Mouse (Mus musculus) forebrain, embryonic 16.5 days (tissue): ENCODE results near the gene Fam169b. TPM values are rescaled to one million over a fixed set of nuclear protein-coding genes. Genes with fewer than 3 reads are reported as not detected.

ENCODE experiments used
- ATAC-seq: fragments of 200-750 bp; cut with Nextera tagmentation; 2 replicates; pipeline ENCODE4 v1.8.0; 2017; ENCODE audit warnings: mild to moderate bottlenecking, moderate library complexity
- H3K27ac ChIP-seq: fragments of 300-500 bp; sonication (generic); 2 replicates; pipeline ENCODE4 v1.5.1; 2014; ENCODE audit warnings: low read length, control low read depth
- H3K27me3 ChIP-seq: fragments of 300-500 bp; sonication (generic); replicated peaks from 2 replicates; pipeline ENCODE4 v1.6.1; 2014; ENCODE audit warnings: low read length; ENCODE audit not compliant: control insufficient read depth, insufficient read depth
- H3K36me3 ChIP-seq: fragments of 300-500 bp; sonication (generic); 2 replicates; pipeline ENCODE4 v1.6.1; 2014; ENCODE audit not compliant: control insufficient read depth, insufficient read depth
- H3K4me1 ChIP-seq: fragments of 300-500 bp; sonication (generic); replicated peaks from 2 replicates; pipeline ENCODE4 v1.6.1; 2014; ENCODE audit warnings: low read length; ENCODE audit not compliant: control insufficient read depth, insufficient read depth
- H3K4me2 ChIP-seq: fragments of 300-500 bp; sonication (generic); 2 replicates; pipeline ENCODE4 v1.6.1; 2014; ENCODE audit warnings: mild to moderate bottlenecking, low read length, control low read depth
- H3K4me3 ChIP-seq: fragments of 300-500 bp; sonication (generic); replicated peaks from 2 replicates; pipeline ENCODE4 v1.5.1; 2014; ENCODE audit warnings: mild to moderate bottlenecking, low read length, control low read depth
- H3K9ac ChIP-seq: fragments of 300-500 bp; sonication (generic); replicated peaks from 2 replicates; pipeline ENCODE4 v1.6.1; 2014; ENCODE audit warnings: low read depth, low read length, control low read depth
- H3K9me3 ChIP-seq: fragments of 300-500 bp; sonication (generic); 2 replicates; pipeline ENCODE4 v1.6.1; 2016; ENCODE audit warnings: low read length; ENCODE audit not compliant: control insufficient read depth
- WGBS: fragments of 180-500 bp; shearing (Covaris S2); extraction: QIAGEN DNeasy Blood & Tissue Kit; methylation state at CpG from one replicate; pipeline ENCODE4 v1.1.7; 2014; 5-methylcytosine and 5-hydroxymethylcytosine counted together
- polyA plus RNA-seq: library from polyadenylated mRNA; unstranded; fragments of >200 nt; fragmentation: Nextera tagmentation; extraction: Ambion mirVana; gene quantifications from 2 replicates; pipeline ENCODE4 v1.2.1, GENCODE M21; 2015

The Fam169b gene
- polyA plus RNA-seq, 1 experiment from 2014 or later = not detected

DNA sequence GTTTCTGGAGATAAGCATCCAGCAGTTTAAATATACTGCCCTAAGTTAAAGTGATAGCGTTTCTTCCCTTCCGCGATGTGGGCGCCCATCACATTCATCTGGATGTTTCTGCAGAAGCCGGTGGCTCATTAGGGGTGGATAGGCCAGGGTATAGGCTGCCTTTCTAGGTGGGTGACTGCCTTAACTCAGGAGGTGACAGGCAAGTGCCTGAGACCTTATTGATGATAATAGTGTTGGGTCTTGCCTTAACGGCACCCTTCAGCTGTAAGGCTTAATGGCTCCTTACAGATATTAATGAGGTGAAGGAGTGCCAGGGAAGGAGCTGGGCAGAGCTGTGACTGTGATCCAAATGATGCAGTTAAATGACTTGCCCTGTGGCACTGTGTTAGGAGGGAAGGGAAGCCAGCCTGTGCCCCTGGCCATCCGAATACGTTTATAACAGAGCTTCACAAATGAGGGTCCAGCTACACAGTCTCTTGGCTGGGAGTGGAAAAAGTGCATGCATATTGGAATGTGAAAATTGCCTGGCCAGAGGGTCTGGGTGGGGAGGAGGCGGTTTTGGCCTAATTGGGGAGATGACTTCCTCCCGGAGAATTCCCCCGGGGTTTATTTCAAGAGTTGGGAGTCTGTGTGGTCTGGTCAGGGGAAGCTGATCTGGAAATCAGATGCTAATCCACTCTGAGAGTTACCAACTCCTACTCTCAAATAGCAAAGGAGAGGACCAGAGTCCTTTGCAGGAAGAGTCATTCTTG, 81.9 kb downstream of the Fam169b start:
- Histone ChIP-seq H3K36me3 (no peaks in the 10 kb centered on the region), H3K4me3 (no peak overlapping the region), H3K27ac (no peak overlapping the region), H3K9ac (no peak overlapping the region), H3K27me3 (no peaks in the 10 kb centered on the region), H3K4me1 (0 out of 2 replicates have a peak, but pooled peaks cover 2% of the 10 kb centered on the region), H3K4me2 (no peak overlapping the region), H3K9me3 (no peaks in the 10 kb centered on the region)
- ATAC-seq = no peak
- WGBS = 52% methylated on average over 11 of the region's 11 CpGs

DNA sequence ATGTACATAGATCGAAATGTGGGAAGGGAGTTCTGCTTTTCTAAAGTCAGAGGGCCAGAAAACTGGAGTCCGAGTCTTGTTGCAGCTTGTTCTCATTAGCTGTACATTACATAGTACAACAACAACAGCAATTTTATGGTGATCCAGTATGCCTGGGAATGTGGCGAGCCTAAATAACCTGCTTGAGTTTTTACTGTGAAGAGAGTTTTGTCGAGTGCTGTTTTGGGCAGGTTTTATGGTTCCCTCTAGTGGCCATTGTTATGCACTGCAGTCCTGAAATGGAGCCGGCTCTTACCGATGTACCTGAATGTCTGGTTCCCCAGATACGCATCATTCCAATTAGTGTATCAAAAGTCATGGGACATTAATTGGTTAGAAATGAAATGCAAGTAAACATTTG, 83.8 kb downstream of the Fam169b start:
- H3K27ac ChIP-seq = no peak overlapping the region
- H3K27me3 ChIP-seq = no peaks in the 10 kb centered on the region
- no peaks in the 10 kb centered on the region for H3K9me3 ChIP-seq
- H3K36me3 ChIP-seq = no peaks in the 10 kb centered on the region
- peak; percentile 28; the same call in 1 of the 2 replicates for ATAC-seq
- no peak overlapping the region for H3K9ac ChIP-seq
- 0 out of 2 replicates have a peak, but pooled peaks cover 2% of the 10 kb centered on the region for H3K4me1 ChIP-seq
- WGBS = 21% methylated on average over 7 of the region's 7 CpGs
- H3K4me3 ChIP-seq = no peak overlapping the region
- H3K4me2 ChIP-seq = no peak overlapping the region

DNA sequence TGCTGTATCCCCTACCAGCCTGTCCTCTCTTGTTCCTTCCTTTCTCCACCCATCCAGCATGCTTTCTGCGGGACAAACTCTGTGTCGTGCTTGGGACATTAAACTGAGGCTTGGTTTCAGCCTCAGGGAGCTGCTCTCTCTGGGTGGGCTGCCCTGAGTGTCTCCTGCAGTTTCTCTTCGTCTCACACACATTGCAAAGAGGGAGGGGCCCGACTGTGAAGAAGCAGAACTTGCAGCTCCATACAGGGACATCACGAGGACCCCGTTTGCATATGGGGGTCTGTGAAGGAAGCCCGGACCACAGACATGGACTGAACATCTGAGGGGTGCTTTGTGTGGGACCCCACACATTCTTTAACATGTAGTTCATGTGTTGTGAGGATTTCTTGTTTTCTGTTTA, 89.0 kb downstream of the Fam169b start:
- Histone ChIP-seq H3K36me3 (no peaks in the 10 kb centered on the region), H3K4me2 (no peak overlapping the region), H3K27ac (no peak overlapping the region), H3K4me1 (no peaks in the 10 kb centered on the region), H3K4me3 (no peak overlapping the region), H3K9me3 (no peaks in the 10 kb centered on the region), H3K9ac (no peak overlapping the region), H3K27me3 (no peaks in the 10 kb centered on the region)
- 74% methylated on average over 7 of the region's 7 CpGs for whole genome bisulfite sequencing
- no peak for ATAC-seq

DNA sequence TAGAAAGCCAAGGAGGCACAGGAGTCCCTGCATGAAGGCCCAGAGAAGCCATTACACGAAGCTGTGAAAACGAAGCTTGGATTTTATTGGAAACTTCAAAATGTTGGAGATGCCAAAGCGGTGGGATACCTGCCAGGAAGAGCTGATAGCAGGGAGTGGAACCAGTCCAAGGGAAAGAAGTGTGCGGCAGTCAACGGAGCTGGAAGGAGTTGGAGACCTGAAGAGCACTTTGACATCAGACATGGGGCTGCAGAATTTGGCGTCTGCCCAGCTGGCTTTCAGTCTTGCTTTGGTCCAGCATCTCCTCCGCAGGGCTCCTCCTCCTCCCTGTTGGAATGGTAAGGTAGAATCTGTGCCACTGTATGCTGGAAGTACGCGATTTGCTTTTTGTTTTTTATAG, 92.1 kb downstream of the Fam169b start:
- Histone ChIP-seq H3K4me3 (no peak overlapping the region), H3K27ac (no peak overlapping the region), H3K4me1 (no peaks in the 10 kb centered on the region), H3K27me3 (no peaks in the 10 kb centered on the region), H3K4me2 (no peak overlapping the region), H3K9me3 (no peaks in the 10 kb centered on the region), H3K36me3 (no peaks in the 10 kb centered on the region), H3K9ac (no peak overlapping the region)
- WGBS = 70% methylated on average over 9 of the region's 9 CpGs
- peak; percentile 16; the same call in 1 of the 2 replicates for ATAC-seq

DNA sequence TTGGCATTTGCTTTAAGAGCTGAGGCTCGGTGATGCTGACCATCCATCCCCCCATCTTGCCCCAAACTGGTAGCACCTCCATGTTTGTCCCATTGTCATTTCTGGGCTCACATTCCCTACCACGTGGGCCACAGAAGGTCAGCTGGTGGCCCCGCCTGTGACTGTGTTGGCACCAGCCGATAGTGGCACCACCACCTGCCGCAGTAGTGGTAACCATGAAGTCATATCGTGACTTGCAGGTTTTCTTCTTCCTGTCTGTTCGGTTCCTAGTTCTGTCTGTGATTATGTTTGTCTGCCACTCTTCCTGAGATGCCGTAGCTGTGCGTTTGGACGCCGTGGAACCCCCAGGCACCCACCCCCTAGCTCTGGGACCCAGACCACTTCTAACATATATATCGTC, 95.3 kb downstream of the Fam169b start:
- no peaks in the 10 kb centered on the region; the same call in 1 of the 2 replicates for H3K27me3 ChIP-seq
- H3K36me3 ChIP-seq = no peaks in the 10 kb centered on the region
- ATAC-seq = no peak
- H3K4me1 ChIP-seq = no peaks in the 10 kb centered on the region
- no peak overlapping the region for H3K27ac ChIP-seq
- WGBS = 92% methylated on average over 12 of the region's 12 CpGs
- no peak overlapping the region for H3K4me3 ChIP-seq
- no peaks in the 10 kb centered on the region for H3K9me3 ChIP-seq
- H3K4me2 ChIP-seq = no peak overlapping the region
- H3K9ac ChIP-seq = no peak overlapping the region

DNA sequence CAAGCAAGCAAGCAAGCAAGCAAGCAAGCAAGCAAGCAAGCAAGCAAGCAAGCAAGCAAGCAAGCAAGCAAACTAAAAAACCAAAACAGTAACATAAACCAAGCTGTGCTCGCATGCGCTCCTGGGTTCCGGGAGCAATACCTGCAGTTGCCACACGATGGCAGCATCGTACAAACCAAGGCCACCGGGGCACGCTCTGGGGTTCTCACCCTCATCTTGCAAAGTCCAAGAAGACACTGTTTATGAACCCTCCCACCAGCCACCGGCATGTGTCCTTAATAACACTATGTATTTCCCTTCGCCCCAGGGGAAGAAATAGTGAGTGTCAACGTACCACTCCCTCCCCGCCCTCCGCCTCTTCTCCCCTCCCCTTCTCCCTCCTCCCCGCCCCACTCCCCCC, 96.1 kb downstream of the Fam169b start:
- Histone ChIP-seq H3K9me3 (no peaks in the 10 kb centered on the region), H3K4me1 (peaks cover 5% of the 10 kb centered on the region; the same call in 1 of the 2 replicates), H3K9ac (no peak overlapping the region), H3K4me2 (peak overlapping the region; percentile 40), H3K27me3 (no peaks in the 10 kb centered on the region; the same call in 1 of the 2 replicates), H3K4me3 (peak overlapping the region; percentile 27), H3K27ac (no peak overlapping the region), H3K36me3 (no peaks in the 10 kb centered on the region)
- WGBS = 2% methylated on average over 12 of the region's 13 CpGs
- peak; percentile 46 for ATAC-seq

DNA sequence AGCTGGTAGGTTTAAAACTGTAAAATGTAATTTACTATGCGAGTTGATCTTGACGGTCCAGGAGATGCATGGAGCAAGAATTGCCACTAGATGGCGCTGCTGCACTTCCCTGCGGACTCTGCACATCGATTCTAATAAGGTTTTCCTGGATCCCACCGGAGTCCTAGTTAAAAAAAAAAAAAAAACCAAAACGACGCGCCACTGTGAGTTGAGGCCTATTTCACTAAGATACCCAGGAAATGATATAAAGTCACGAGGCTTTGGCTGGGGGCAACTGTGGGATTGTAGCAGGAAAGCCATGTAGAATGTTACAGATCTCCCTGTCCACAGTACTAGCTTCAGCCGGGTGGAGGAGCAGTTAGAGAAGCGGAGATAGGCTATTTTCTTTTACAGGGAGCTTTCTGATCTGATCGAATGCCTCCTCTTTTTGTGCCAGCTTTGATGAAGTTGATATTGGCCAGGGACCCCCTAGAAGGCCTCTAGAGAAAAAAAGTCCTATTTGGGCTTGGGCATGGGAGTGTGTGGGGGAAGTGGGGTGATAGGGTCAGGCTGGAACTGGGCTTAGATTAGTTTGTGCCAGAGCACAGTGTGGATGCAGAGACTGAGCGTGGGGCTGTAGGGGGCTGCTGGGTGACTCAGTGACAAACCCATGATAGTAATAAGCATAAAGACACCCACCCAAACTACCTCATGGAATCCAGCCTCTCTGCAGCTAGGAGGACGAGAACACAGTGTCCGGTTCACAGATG, 100.6 kb downstream of the Fam169b start:
- H3K4me2 ChIP-seq = peak overlapping the region; percentile 53
- no peaks in the 10 kb centered on the region; the same call in 1 of the 2 replicates for H3K27me3 ChIP-seq
- peak; percentile 73 for ATAC-seq
- no peaks in the 10 kb centered on the region for H3K9me3 ChIP-seq
- no peaks in the 10 kb centered on the region for H3K36me3 ChIP-seq
- H3K9ac ChIP-seq = no peak overlapping the region
- H3K4me3 ChIP-seq = peak overlapping the region; percentile 28
- H3K27ac ChIP-seq = no peak overlapping the region
- peaks cover 5% of the 10 kb centered on the region; the same call in 1 of the 2 replicates for H3K4me1 ChIP-seq
- 18% methylated on average over 16 of the region's 16 CpGs for WGBS

DNA sequence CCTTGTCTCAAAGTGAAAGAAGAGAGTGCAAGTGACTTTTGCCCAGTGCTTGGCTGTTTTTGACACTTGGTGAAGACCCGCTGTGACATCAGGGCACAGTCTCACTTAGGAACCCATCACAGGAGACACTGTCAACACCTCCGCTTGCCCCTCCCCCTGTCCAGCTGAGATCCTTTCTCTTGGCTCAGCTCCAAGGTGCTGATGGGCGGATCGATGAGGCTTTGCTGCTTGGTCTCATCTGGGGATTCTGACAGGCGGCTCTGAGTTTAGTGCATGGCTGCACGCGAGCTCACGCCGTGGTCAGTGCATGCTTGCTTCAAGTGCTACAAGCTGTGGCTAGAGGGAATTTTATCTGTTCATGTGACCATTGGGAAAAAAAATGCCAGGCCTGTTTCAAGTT, 108.5 kb downstream of the Fam169b start:
- Histone ChIP-seq H3K27ac (no peak overlapping the region), H3K9me3 (no peaks in the 10 kb centered on the region), H3K9ac (no peak overlapping the region), H3K36me3 (no peaks in the 10 kb centered on the region), H3K27me3 (no peaks in the 10 kb centered on the region), H3K4me3 (no peak overlapping the region), H3K4me2 (no peak overlapping the region), H3K4me1 (0 out of 2 replicates have a peak, but pooled peaks cover 2% of the 10 kb centered on the region)
- ATAC-seq = no peak
- WGBS = 36% methylated on average over 9 of the region's 9 CpGs

DNA sequence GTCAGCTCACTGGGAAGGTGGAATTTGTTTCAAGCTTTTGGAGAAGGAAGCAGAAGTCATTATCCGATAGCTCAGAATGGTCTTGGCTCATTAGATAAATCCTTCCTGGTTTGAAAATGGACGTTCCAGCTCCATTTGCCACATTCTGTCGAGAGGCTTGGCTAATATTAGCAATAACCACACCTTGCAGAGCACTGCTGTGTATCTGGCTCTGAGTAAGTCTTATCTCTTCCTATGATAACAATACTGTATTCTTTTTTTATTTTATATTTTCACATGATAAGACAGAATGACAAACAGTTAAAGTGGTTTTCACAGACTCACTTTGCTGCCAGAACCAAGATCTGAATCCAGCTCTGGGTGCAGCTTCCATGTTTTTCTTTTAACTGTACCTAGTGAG, 113.1 kb downstream of the Fam169b start:
- H3K4me3 ChIP-seq = no peak overlapping the region
- no peak overlapping the region for H3K9ac ChIP-seq
- H3K36me3 ChIP-seq = no peaks in the 10 kb centered on the region
- ATAC-seq = no peak
- H3K27ac ChIP-seq = no peak overlapping the region
- H3K9me3 ChIP-seq = no peaks in the 10 kb centered on the region
- H3K4me1 ChIP-seq = 0 out of 2 replicates have a peak, but pooled peaks cover 2% of the 10 kb centered on the region
- H3K4me2 ChIP-seq = no peak overlapping the region
- H3K27me3 ChIP-seq = no peaks in the 10 kb centered on the region
- WGBS = 87% methylated on average over 3 of the region's 3 CpGs
